Mouse (Mus musculus): ENCODE measurements at regions not wholly inside any gene's neighbourhood (a gene's known extent, or its start where the extent isn't known, plus 50 kb on each side); places are given as distances from the start of the nearest gene placed in this dataset.

DNA sequence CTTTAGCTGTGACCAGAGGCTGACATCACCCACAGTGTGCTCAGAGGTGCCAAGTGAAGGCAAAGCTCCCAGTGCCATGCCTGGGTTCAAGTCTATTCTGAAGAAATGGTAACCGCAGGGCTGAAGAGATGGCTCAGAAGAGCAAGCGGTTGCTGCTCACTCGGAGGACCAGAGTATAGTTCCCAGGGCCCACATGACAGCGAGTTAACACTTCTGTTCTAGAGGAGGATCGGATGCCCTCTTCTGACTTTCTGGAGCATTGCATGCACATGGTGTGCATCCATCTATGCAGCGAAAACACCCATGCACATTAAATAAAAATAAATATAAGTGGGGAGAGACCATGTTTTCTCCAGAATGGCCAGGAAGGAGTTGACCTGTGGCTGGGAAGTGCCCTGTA is 209.5 kb downstream of the Sorl1 start:
- Histone ChIP-seq H3K36me3 (ENCODE audit: control insufficient read depth, insufficient read depth, low read length) (no peaks in the 10 kb centered on the region), H3K27ac (ENCODE audit: low read length) (no peak overlapping the region), H3K4me1 (replicated peaks; ENCODE audit: control insufficient read depth, insufficient read depth, low read length) (no peaks in the 10 kb centered on the region), H3K27me3 (ENCODE audit: control insufficient read depth, insufficient read depth, low read depth, low read length) (no peaks in the 10 kb centered on the region), H3K4me3 (ENCODE audit: low read length) (no peak overlapping the region), H3K4me2 (ENCODE audit: low read depth, low read length) (no peak overlapping the region), H3K9me3 (ENCODE audit: control insufficient read depth, low read length) (no peaks in the 10 kb centered on the region), H3K9ac (ENCODE audit: low read length) (no peak overlapping the region)
- no peak for ATAC-seq (ENCODE audit: low read depth)
- WGBS = 94% methylated on average over 6 of the region's 6 CpGs

DNA sequence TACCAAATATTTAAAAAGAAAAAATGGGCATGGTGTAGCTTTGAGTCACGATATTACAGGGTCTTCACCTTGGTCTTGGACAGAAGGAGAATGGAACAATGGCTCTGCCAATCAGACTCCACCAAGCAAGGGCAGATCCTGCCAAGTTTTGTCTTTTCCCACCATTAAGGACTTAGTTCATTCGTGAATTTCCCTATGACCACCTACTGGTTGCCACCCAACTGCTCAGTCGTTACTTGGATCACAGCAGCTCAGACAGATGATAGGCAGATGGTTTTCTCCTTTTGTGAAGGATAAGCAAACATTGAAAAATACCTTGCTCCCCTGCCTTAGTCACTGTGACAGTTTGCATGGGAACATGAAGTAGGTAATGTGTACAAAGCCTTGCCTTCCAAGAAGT is 210.2 kb downstream of the Sorl1 start:
- Histone ChIP-seq H3K4me3 (ENCODE audit: low read length) (no peak overlapping the region), H3K27me3 (ENCODE audit: control insufficient read depth, insufficient read depth, low read depth, low read length) (no peaks in the 10 kb centered on the region), H3K4me2 (ENCODE audit: low read depth, low read length) (no peak overlapping the region), H3K9me3 (ENCODE audit: control insufficient read depth, low read length) (no peaks in the 10 kb centered on the region), H3K4me1 (replicated peaks; ENCODE audit: control insufficient read depth, insufficient read depth, low read length) (no peaks in the 10 kb centered on the region), H3K9ac (ENCODE audit: low read length) (no peak overlapping the region), H3K27ac (ENCODE audit: low read length) (no peak overlapping the region), H3K36me3 (ENCODE audit: control insufficient read depth, insufficient read depth, low read length) (no peaks in the 10 kb centered on the region)
- ATAC-seq (ENCODE audit: low read depth) = no peak
- WGBS = 72% methylated on average over 3 of the region's 3 CpGs

DNA sequence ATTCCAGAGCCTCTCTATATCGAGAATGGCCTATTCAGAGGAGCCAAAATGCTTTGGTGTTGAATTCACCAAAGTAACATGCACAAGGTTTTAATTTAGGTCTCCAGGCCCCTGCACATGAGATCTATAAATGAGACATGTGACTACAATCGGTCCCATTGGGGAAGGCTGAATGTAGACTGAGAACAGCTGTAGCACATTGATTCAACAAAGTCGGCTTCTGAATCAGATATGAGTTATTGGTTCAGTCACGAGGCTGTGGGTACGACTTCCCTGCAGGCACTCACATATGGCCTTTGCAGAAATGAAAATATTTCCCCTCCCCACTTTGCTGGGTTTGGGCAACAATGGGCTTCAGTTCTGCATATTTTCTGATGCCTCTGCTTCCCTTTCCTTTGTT is 211.6 kb downstream of the Sorl1 start:
- Histone ChIP-seq H3K36me3 (ENCODE audit: control insufficient read depth, insufficient read depth, low read length) (no peaks in the 10 kb centered on the region), H3K9ac (ENCODE audit: low read length) (no peak overlapping the region), H3K27me3 (ENCODE audit: control insufficient read depth, insufficient read depth, low read depth, low read length) (no peaks in the 10 kb centered on the region), H3K4me2 (ENCODE audit: low read depth, low read length) (no peak overlapping the region), H3K9me3 (ENCODE audit: control insufficient read depth, low read length) (no peaks in the 10 kb centered on the region), H3K4me3 (ENCODE audit: low read length) (no peak overlapping the region), H3K27ac (ENCODE audit: low read length) (no peak overlapping the region), H3K4me1 (replicated peaks; ENCODE audit: control insufficient read depth, insufficient read depth, low read length) (no peaks in the 10 kb centered on the region)
- ATAC-seq (ENCODE audit: low read depth) = no peak
- WGBS = 78% methylated on average over 5 of the region's 5 CpGs

DNA sequence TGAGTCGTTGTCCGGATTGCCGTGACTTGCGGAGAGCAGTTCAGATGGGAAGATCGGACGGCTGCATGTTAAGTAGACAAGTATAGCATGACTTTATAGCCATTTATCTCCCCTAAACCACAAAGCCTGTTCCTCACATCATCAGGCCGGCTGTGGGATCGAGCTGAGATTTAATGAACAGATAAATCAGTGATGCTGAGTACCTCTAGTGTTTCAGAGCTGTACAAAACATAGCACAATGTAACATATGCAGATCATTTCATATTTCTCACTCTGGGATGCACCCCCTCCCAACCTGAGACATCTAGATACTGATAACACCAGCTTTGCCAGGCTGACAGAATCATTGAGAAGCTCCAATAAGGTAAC is 223.5 kb downstream of the Sorl1 start:
- ATAC-seq (ENCODE audit: low read depth) = no peak
- Histone ChIP-seq H3K36me3 (ENCODE audit: control insufficient read depth, insufficient read depth, low read length) (no peaks in the 10 kb centered on the region), H3K27ac (ENCODE audit: low read length) (no peak overlapping the region), H3K9ac (ENCODE audit: low read length) (no peak overlapping the region), H3K27me3 (ENCODE audit: control insufficient read depth, insufficient read depth, low read depth, low read length) (no peaks in the 10 kb centered on the region), H3K9me3 (ENCODE audit: control insufficient read depth, low read length) (no peaks in the 10 kb centered on the region), H3K4me2 (ENCODE audit: low read depth, low read length) (no peak overlapping the region), H3K4me1 (replicated peaks; ENCODE audit: control insufficient read depth, insufficient read depth, low read length) (no peaks in the 10 kb centered on the region), H3K4me3 (ENCODE audit: low read length) (no peak overlapping the region)
- 80% methylated on average over 8 of the region's 8 CpGs for WGBS

DNA sequence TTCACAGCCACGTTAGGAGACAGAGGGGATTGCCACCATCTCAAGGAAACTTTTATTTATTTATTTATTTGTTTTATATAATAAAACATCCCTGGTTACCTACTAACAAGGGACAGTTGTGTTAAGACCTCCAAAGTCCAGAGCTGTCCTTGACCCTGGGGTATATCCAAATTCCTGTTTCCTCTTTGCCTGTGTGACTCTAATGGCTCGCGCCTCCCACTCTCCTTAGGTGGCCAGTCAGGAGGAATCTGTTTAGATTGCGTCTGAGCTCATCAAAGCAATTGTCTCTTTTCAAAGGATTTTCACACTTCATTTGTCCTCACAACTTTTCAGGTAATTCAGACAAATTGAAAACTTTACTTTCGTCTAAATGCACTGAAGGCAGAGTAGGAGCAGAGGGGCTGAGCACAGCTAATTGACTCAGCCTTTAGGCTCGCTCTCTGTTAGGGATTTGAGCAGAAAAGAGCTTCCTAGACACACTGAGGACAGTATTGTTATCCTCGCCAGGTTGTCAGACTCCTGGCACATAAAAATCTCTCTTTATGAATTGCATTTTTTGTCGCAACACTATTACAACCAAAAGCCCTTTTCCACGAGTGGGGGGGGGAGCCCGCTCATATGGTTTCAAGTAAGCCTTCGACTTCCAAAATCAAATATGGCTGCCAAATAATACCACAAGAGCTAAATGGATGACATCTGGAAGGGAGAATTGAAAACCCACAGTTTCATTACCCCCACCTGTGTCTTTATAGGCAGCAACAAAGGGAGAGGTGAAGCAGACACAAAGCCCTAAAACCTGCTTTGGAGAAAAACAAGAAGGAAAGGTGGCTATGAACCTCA is 224.1 kb downstream of the Sorl1 start:
- Histone ChIP-seq H3K9me3 (ENCODE audit: control insufficient read depth, low read length) (no peaks in the 10 kb centered on the region), H3K27me3 (ENCODE audit: control insufficient read depth, insufficient read depth, low read depth, low read length) (no peaks in the 10 kb centered on the region), H3K4me2 (ENCODE audit: low read depth, low read length) (no peak overlapping the region), H3K4me3 (ENCODE audit: low read length) (no peak overlapping the region), H3K36me3 (ENCODE audit: control insufficient read depth, insufficient read depth, low read length) (no peaks in the 10 kb centered on the region), H3K4me1 (replicated peaks; ENCODE audit: control insufficient read depth, insufficient read depth, low read length) (no peaks in the 10 kb centered on the region), H3K9ac (ENCODE audit: low read length) (no peak overlapping the region), H3K27ac (ENCODE audit: low read length) (no peak overlapping the region)
- 56% methylated on average over 11 of the region's 11 CpGs for whole genome bisulfite sequencing
- no peak for ATAC-seq (ENCODE audit: low read depth)

DNA sequence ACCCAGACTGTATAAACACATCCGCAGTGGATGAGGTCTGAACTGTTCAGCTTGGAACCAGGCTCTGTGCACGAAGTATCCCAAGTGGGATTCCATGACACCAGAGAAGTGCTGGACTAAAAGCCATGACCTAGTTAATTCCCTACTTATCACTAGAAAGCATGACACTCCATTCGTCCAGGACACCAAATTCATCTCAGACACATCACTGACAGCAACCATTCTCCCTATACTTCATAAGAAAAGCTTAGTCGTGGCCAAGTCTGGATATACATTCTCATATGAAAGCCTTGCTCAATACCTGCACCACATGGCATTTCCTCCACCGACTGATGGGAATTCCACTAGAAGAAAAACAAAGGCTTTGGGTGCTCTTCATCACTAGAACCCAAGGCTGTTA is 229.0 kb downstream of the Sorl1 start:
- Histone ChIP-seq H3K36me3 (ENCODE audit: control insufficient read depth, insufficient read depth, low read length) (no peaks in the 10 kb centered on the region), H3K27ac (ENCODE audit: low read length) (no peak overlapping the region), H3K27me3 (ENCODE audit: control insufficient read depth, insufficient read depth, low read depth, low read length) (no peaks in the 10 kb centered on the region), H3K4me2 (ENCODE audit: low read depth, low read length) (no peak overlapping the region), H3K4me1 (replicated peaks; ENCODE audit: control insufficient read depth, insufficient read depth, low read length) (peaks cover 12% of the 10 kb centered on the region), H3K4me3 (ENCODE audit: low read length) (no peak overlapping the region), H3K9me3 (ENCODE audit: control insufficient read depth, low read length) (no peaks in the 10 kb centered on the region), H3K9ac (ENCODE audit: low read length) (no peak overlapping the region)
- peak; percentile 22; the same call in 1 of the 2 replicates for ATAC-seq (ENCODE audit: low read depth)
- WGBS = 30% methylated on average over 5 of the region's 5 CpGs

DNA sequence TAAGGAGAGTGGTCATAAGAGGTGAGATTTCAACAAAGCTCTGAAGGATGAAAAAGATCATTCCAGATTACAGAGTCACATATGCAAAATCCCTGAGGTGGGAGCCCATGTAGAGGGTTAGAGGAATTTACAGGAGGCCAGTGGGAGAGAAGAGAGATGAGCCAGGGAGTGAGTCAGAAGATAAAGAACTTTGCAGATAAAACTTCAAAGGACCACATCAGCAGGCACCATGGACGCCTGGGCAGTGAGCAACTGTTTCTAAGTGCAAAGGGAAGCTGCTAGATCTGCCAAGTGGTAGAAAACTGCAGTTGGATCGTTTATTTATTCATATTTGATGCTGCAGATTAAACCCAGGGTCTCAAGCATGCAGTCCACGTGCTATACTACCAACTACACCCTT is 231.3 kb downstream of the Sorl1 start:
- 31% methylated on average over 3 of the region's 3 CpGs for WGBS
- no peaks in the 10 kb centered on the region for H3K9me3 ChIP-seq (ENCODE audit: control insufficient read depth, low read length)
- no peak overlapping the region for H3K27ac ChIP-seq (ENCODE audit: low read length)
- no peaks in the 10 kb centered on the region for H3K27me3 ChIP-seq (ENCODE audit: control insufficient read depth, insufficient read depth, low read depth, low read length)
- no peak overlapping the region for H3K4me3 ChIP-seq (ENCODE audit: low read length)
- H3K9ac ChIP-seq (ENCODE audit: low read length) = no peak overlapping the region
- H3K4me2 ChIP-seq (ENCODE audit: low read depth, low read length) = no peak overlapping the region
- peaks cover 17% of the 10 kb centered on the region for H3K4me1 ChIP-seq (replicated peaks; ENCODE audit: control insufficient read depth, insufficient read depth, low read length)
- no peak for ATAC-seq (ENCODE audit: low read depth)
- H3K36me3 ChIP-seq (ENCODE audit: control insufficient read depth, insufficient read depth, low read length) = no peaks in the 10 kb centered on the region

DNA sequence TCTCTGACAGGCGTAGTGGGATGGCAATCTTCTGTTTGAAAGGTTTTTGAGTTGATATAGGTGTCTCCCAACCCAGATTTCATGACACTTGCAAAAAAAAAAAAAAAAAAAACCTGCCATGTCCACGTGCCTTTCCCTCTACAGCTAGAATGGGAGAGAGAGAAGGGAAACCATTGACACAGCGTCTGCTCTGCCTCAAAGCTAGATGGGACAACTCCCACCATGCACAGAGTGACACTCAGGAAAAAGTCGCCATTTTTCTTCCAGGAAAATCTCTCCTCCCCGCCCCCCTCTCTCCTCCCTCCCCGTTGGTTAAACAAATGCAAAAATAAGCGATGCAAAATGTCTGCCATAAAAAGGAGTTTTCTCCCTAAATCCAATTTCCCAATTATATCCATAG is 232.9 kb downstream of the Sorl1 start:
- no peak overlapping the region for H3K4me3 ChIP-seq (ENCODE audit: low read length)
- H3K9ac ChIP-seq (ENCODE audit: low read length) = peak overlapping the region; percentile 70
- H3K36me3 ChIP-seq (ENCODE audit: control insufficient read depth, insufficient read depth, low read length) = no peaks in the 10 kb centered on the region
- no peaks in the 10 kb centered on the region for H3K9me3 ChIP-seq (ENCODE audit: control insufficient read depth, low read length)
- ATAC-seq (ENCODE audit: low read depth) = peak; percentile 12
- WGBS = 29% methylated on average over 7 of the region's 7 CpGs
- peaks cover 17% of the 10 kb centered on the region for H3K4me1 ChIP-seq (replicated peaks; ENCODE audit: control insufficient read depth, insufficient read depth, low read length)
- peak overlapping the region; percentile 91 for H3K27ac ChIP-seq (ENCODE audit: low read length)
- peak overlapping the region; percentile 73 for H3K4me2 ChIP-seq (ENCODE audit: low read depth, low read length)
- H3K27me3 ChIP-seq (ENCODE audit: control insufficient read depth, insufficient read depth, low read depth, low read length) = no peaks in the 10 kb centered on the region

DNA sequence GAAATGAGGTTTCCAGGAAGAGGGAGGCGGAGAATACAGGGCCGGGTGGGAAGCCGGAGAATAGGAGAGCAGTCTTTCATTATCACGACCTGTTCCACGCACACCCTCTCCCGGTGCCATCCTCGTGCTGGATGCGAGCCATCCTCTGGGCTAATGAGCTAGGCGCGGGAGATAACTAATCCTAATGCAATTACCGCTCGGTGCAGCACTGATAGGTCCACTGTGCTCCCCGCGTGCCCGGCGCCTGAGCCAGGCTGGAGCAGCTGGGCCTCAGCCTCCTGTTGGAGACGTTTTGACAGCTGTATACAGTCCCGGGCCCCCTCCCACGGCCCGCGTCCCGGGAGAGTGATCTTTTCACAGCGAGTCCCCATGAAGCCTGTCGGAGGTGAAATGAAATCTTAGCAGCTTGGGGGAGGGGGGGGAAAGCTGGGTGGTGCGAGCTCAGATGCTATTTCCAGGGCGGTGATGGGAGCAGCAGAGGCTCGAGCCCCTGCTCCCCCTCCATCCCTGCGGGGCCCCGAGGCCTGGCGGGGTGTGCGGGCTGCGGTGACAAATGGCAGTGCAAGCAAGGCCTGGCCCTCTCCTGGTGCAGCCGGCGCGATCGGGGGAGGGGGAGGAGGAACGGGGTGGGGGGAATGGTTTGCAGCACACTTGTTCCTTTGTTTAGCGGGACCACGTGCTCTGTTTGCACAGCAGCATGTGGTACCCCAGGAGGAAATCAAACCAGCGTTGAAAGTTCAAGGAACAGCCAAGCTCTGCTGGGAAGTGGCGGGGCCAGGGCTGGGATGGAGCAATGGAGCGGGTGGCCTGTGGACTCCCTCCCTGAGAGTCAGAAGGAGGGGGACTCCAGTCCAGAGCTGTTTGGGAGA is 233.6 kb downstream of the Sorl1 start:
- Histone ChIP-seq H3K4me2 (ENCODE audit: low read depth, low read length) (peak overlapping the region; percentile 73), H3K4me1 (replicated peaks; ENCODE audit: control insufficient read depth, insufficient read depth, low read length) (peaks cover 17% of the 10 kb centered on the region), H3K4me3 (ENCODE audit: low read length) (peak overlapping the region; percentile 45), H3K36me3 (ENCODE audit: control insufficient read depth, insufficient read depth, low read length) (no peaks in the 10 kb centered on the region), H3K27me3 (ENCODE audit: control insufficient read depth, insufficient read depth, low read depth, low read length) (no peaks in the 10 kb centered on the region), H3K9me3 (ENCODE audit: control insufficient read depth, low read length) (no peaks in the 10 kb centered on the region), H3K27ac (ENCODE audit: low read length) (peak overlapping the region; percentile 91), H3K9ac (ENCODE audit: low read length) (peak overlapping the region; percentile 70)
- 1% methylated on average over 42 of the region's 42 CpGs for WGBS
- peak; percentile 84 for ATAC-seq (ENCODE audit: low read depth)
